Mouse (Mus musculus) limb, embryonic 14.5 days (tissue): Measurements from ENCODE around the gene Rprd2. TPM values are rescaled to one million over a fixed set of nuclear protein-coding genes. Genes with fewer than 3 reads are reported as not detected.

Experiments used
- ATAC-seq: fragments of 200-750 bp; cut with Nextera tagmentation; 2 replicates; pipeline ENCODE4 v1.8.0; 2017; ENCODE audit warnings: low read depth, moderate number of reproducible peaks, moderate TSS enrichment; ENCODE audit not compliant: low FRiP score
- DNase-seq: peaks from one replicate; pipeline ENCODE4 v3.0.0-alpha.2; 2015; ENCODE audit warnings: low spot score
- H3K27ac ChIP-seq: fragments of 300-500 bp; sonication (generic); replicated peaks from 2 replicates; pipeline ENCODE4 v1.5.1; 2014; ENCODE audit warnings: low read depth, mild to moderate bottlenecking, low read length, moderate library complexity, mixed read lengths
- H3K27me3 ChIP-seq: fragments of 300-500 bp; sonication (generic); 2 replicates; pipeline ENCODE4 v1.6.1; 2014; ENCODE audit warnings: low read length, mixed read lengths; ENCODE audit not compliant: control insufficient read depth, insufficient read depth
- H3K36me3 ChIP-seq: fragments of 300-500 bp; sonication (generic); 2 replicates; pipeline ENCODE4 v1.6.1; 2014; ENCODE audit warnings: mild to moderate bottlenecking, low read length, moderate library complexity, mixed read lengths; ENCODE audit not compliant: control insufficient read depth, insufficient read depth
- H3K4me1 ChIP-seq: fragments of 300-500 bp; sonication (generic); 2 replicates; pipeline ENCODE4 v1.6.1; 2014; ENCODE audit warnings: antibody characterized with exemption, low read length, mixed read lengths; ENCODE audit not compliant: control insufficient read depth, insufficient read depth
- H3K4me2 ChIP-seq: fragments of 300-500 bp; sonication (generic); replicated peaks from 2 replicates; pipeline ENCODE4 v1.6.1; 2014; ENCODE audit warnings: low read depth, mild to moderate bottlenecking, low read length, moderate library complexity; ENCODE audit not compliant: severe bottlenecking
- H3K4me3 ChIP-seq: fragments of 300-500 bp; sonication (generic); replicated peaks from 2 replicates; pipeline ENCODE4 v1.5.1; 2014; ENCODE audit warnings: low read length
- H3K9ac ChIP-seq: fragments of 300-500 bp; sonication (generic); 2 replicates; pipeline ENCODE4 v1.6.1; 2014; ENCODE audit warnings: mild to moderate bottlenecking, low read depth, low read length, moderate library complexity; ENCODE audit not compliant: severe bottlenecking
- H3K9me3 ChIP-seq: fragments of 300-500 bp; sonication (generic); 2 replicates; pipeline ENCODE4 v1.6.1; 2016; ENCODE audit warnings: low read length; ENCODE audit not compliant: control insufficient read depth
- POLR2A ChIP-seq: fragments of 200-500 bp; IDR thresholded peaks from 2 replicates; pipeline ENCODE4 v1.8.0; 2012; ENCODE audit warnings: inconsistent platforms, mild to moderate bottlenecking, moderate library complexity, borderline replicate concordance; ENCODE audit not compliant: insufficient read depth, insufficient read length; ENCODE audit errors: extremely low read depth
- WGBS: fragments of 180-500 bp; shearing (Covaris S2); extraction: QIAGEN DNeasy Blood & Tissue Kit; methylation state at CpG from one replicate; pipeline ENCODE4 v1.1.7; 2014; 5-methylcytosine and 5-hydroxymethylcytosine counted together
- polyA plus RNA-seq, 2 experiments: library from polyadenylated mRNA; depleted of rRNA in 1 of 2; stranded (reverse) in 1 of 2; unstranded in 1 of 2; fragments of >200 nt; fragmentation: Nextera tagmentation in 1 of 2; extraction: Ambion mirVana in 1 of 2; gene quantifications; 2 replicates each; pipeline versions ENCODE4 v1.2.1 to v1.2.3; 2012 to 2014

Gene Rprd2
- polyA plus RNA-seq, 2 experiments: 19.9 to 22.0 TPM

GRCm38 (mm10) chr3:95829053-95829452 is 10.4 kb upstream of the Rprd2 start:
- Histone ChIP-seq H3K4me3 (no peak overlapping the region), H3K27me3 (no peaks in the 10 kb centered on the region), H3K4me2 (no peak overlapping the region), H3K9ac (no peak overlapping the region), H3K9me3 (no peaks in the 10 kb centered on the region), H3K27ac (no peak overlapping the region), H3K36me3 (peaks cover 61% of the 10 kb centered on the region), H3K4me1 (no peaks in the 10 kb centered on the region)
- DNase-seq: no peak
- 93% methylated on average over 4 of the region's 4 CpGs for WGBS
- ATAC-seq: no peak
- TF ChIP-seq POLR2A: no peak

DNA sequence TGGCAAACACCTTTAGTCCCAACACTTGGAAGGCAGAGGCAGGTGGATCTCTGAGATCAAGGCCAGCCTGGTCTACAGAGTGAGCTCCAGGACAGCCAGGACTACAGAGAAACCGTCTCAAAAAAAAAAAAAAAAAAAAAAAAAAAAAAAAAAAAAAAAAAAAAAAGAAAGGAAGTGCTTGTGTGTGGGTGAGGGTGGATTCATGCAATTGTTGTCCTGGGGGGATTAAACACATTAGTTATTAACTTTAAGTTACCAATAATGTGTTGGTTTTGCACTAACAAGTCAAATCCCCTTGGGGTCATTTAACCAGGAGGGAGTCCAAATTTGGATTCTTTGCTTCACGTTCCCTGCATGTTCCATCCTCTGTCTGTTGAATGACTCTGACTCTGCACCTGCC is 7.6 kb upstream of the Rprd2 start:
- peaks cover 34% of the 10 kb centered on the region for H3K36me3 ChIP-seq
- H3K4me3 ChIP-seq: no peak overlapping the region
- no peak overlapping the region for H3K9ac ChIP-seq
- H3K9me3 ChIP-seq: no peaks in the 10 kb centered on the region
- no peaks in the 10 kb centered on the region for H3K4me1 ChIP-seq
- H3K27ac ChIP-seq: no peak overlapping the region
- TF ChIP-seq POLR2A: no peak
- DNase-seq (no peak), ATAC-seq (no peak)
- H3K27me3 ChIP-seq: no peaks in the 10 kb centered on the region
- WGBS: 57% methylated on average over 2 of the region's 2 CpGs
- H3K4me2 ChIP-seq: no peak overlapping the region

GRCm38 (mm10) chr3:95820046-95821010 is 1.7 kb upstream of the Rprd2 start:
- H3K9ac ChIP-seq: peak overlapping the region; percentile 99
- peaks cover 8% of the 10 kb centered on the region for H3K4me1 ChIP-seq
- TF ChIP-seq POLR2A: no peak
- H3K9me3 ChIP-seq: no peaks in the 10 kb centered on the region
- WGBS: 36% methylated on average over 10 of the region's 10 CpGs
- peak overlapping the region; percentile 84 for H3K4me3 ChIP-seq
- H3K4me2 ChIP-seq: peak overlapping the region; percentile 61
- ATAC-seq: no peak
- H3K27ac ChIP-seq: peak overlapping the region; percentile 100
- DNase-seq: no peak
- H3K27me3 ChIP-seq: no peaks in the 10 kb centered on the region
- peaks cover 3% of the 10 kb centered on the region for H3K36me3 ChIP-seq

- Histone ChIP-seq H3K36me3 (peaks cover 3% of the 10 kb centered on the region; the same call in 1 of the 2 replicates), H3K4me3 (peak overlapping the region; percentile 84), H3K27ac (peak overlapping the region; percentile 100), H3K27me3 (no peaks in the 10 kb centered on the region), H3K4me1 (peaks cover 8% of the 10 kb centered on the region), H3K4me2 (peak overlapping the region; percentile 61), H3K9ac (peak overlapping the region; percentile 99), H3K9me3 (no peaks in the 10 kb centered on the region)
- DNase-seq (peak; percentile 100), ATAC-seq (peak; percentile 95)
- TF ChIP-seq POLR2A: peak; percentile 65; the same call in 1 of the 2 replicates
- under 1% methylated on average over 49 of the region's 49 CpGs for WGBS
These were observed 805 bp upstream of the Rprd2 start for GRCm38 (mm10) chr3:95819351-95819985.

DNA sequence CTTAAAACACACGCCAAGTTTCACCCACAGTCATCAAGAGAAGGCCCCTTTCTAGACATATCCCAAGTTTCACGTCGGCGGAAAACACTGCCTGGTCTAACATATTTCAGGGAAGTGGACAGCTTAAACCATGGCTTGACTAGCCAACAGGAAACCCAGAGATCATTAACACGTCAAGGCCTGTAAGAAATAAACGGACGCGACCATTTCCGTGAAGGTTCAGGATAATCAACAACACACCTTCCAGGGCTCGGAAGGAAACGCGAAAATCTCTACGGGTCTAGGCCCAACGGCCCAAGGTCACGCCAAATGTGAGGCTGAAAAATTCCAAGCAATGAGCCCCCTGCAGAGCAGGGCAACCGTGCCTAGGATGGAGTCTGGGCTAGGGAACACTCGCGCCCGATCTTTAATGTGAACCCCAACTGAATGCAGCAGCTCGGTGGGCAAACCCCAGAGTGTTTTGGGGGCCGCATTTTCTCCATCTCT is 594 bp downstream of the Rprd2 start:
- ATAC-seq (0 out of 2 replicates have a peak, but pooled peaks have one; percentile 4), DNase-seq (peak; percentile 56)
- H3K27ac ChIP-seq: peak overlapping the region; percentile 100
- H3K36me3 ChIP-seq: peaks cover 3% of the 10 kb centered on the region; the same call in 1 of the 2 replicates
- H3K4me2 ChIP-seq: peak overlapping the region; percentile 57
- no peak for TF ChIP-seq POLR2A
- H3K4me1 ChIP-seq: peaks cover 8% of the 10 kb centered on the region
- no peaks in the 10 kb centered on the region for H3K9me3 ChIP-seq
- peak overlapping the region; percentile 84 for H3K4me3 ChIP-seq
- no peaks in the 10 kb centered on the region for H3K27me3 ChIP-seq
- H3K9ac ChIP-seq: peak overlapping the region; percentile 99
- WGBS: under 1% methylated on average over 21 of the region's 21 CpGs
